Mouse (Mus musculus) kidney, adult 18-20 months (tissue): ENCODE data around the gene Dpyd.
A peak's percentile ranks its signal among the peaks of the same experiment; 100 is the strongest.

Experiments used
- DNase-seq: peaks from one replicate; pipeline ENCODE4 v3.0.0; 2021

The Dpyd gene

GRCm38 (mm10) chr3:118561554-118562310 is at the start of gene Dpyd:
Gene Dpyd (plus strand): TSS chr3:118562129.
- peak; percentile 90 for DNase-seq

DNA sequence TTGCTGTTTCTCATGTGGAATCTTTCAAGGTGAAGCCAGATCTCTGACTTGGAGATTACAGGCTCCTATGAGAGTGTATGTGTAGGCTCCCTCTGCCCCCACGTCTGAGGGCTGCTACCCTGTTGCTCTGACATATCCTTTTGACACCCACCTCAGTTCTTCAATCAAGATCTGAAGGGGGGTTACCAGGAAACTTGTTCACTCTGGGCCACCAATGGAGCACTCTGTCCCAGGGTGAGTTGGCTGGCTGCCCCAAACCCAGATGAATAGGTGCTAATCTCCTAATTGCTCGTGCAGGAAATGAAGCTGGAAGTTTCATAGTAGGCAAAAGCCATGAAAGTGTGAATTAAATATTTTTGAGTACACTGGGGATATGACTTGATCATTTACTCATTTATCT is 24.3 kb upstream of the Dpyd start:
- DNase-seq = no peak

DNA sequence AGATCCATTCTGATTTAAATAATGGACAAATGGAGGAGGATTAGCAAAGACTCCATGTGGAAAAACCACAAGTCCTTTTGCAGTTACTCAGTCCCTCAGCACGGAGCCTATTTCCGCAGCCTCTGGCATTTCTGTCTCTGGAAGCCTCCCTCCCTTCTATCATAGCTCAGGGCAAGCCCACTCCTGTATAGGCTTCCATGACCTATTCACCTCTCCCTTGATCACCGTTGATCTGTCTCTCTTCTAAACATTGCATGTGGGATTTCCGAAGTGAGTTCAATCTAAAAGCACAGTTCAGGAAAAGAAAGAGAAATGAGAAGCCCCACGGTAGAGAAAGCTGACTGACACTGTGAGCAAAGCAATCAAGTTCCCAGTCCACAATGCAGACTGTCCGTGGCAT is 20.2 kb upstream of the Dpyd start:
- no peak for DNase-seq

GRCm38 (mm10) chr3:118547551-118548210 is 14.2 kb upstream of the Dpyd start:
- DNase-seq = no peak

- DNase-seq = no peak
Measured at GRCm38 (mm10) chr3:118557605-118558004, 4.3 kb upstream of the Dpyd start.

DNA sequence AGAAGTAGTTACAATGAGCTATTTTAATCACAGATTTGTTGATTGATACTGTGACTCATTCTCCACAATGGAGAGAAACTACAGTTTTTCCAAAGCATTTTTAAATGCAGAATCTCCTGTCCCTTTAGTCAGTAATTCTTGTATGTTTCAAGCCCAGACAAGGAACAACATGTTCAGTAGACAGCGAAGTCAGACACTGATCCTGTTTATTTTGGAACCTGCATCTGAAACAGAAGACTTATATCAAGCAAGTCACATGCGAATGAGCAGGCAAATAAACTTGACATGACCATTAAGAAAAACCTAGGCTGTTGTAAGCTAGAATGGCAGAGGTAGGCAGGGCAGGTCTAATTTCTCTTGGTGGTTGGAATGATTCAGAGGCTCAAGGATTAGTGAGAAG is 2.0 kb upstream of the Dpyd start:
- DNase-seq = no peak

DNA sequence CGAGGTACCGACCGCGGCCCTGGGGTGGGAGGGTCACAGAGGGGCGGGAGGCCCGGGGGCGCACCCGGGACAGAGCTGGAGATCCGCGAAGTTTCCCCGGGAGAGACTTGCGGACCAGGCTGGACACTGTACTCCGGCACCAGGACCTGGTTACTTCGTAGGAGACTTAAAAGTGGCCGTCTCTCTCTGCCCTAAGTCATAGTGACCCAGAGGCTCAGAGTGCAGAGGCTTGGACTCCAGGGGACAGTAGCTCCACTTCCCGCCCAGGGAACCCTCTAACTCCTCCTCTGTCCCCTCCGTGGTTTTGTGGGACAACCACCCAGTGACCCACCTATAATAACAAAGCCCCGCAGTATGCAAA is 362 bp downstream of the Dpyd start:
- no peak for DNase-seq

DNA sequence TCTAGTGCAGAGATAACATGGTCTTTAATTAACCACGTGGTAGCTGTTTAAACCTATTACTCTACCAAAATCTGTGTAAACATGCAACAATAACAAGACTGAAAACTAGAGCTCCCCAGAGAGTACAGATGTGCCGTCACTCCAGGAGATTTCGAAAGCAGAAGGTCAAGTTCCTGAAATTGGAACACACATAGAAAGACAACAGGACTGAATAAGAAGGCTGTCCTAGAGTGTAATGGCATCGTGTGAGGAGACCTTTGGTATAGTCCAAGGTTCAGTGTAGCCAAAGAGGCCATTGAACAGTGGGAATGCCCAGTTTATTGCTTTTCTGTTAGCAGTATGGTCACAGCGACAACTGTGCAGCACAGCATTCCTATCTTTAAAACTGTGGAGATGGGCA is 4.8 kb downstream of the Dpyd start:
- DNase-seq = peak; percentile 25

- no peak for DNase-seq
Measured at GRCm38 (mm10) chr3:118570197-118570596, 8.3 kb downstream of the Dpyd start.

DNA sequence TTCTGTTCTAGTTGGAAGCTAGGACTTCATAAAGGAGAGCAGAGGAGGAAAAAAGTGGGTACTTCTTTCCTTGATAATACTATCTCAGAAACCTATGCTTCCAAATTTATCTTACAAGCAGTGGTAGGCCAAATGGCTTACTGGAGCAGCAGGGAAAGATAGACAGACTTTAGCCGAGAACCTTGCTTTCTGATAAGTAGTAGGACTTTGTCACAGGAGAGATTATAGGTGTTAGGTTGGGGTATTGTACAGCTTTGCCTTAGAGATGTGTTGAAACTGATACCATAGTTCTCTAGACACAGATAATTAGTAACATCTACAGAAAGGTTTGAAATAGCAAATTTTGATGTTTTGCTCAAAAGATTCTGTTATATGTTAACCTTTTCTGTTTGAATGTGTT is 28.6 kb downstream of the Dpyd start:
- no peak for DNase-seq

DNA sequence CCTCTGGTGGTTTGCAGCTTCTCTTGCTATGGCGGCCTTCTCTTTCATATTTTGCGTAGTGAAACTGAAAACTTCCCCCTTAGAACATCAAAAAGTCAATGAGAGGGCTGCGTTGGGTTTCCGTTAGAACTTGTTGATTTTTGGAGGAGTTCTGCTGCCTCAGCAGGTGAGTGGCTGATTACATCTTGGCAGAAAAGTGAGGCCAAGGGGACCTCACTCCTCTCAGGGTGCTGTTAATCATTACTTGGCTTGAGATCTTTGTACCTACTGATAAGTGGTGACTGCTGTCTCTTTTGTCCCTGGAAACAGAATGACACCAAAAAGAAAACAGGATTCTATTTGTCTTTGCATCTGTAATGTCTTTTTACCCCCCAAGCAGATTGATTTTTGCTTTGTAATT is 32.9 kb downstream of the Dpyd start:
- DNase-seq = peak; percentile 11

GRCm38 (mm10) chr3:118595693-118596092 is 33.8 kb downstream of the Dpyd start:
- no peak for DNase-seq

DNA sequence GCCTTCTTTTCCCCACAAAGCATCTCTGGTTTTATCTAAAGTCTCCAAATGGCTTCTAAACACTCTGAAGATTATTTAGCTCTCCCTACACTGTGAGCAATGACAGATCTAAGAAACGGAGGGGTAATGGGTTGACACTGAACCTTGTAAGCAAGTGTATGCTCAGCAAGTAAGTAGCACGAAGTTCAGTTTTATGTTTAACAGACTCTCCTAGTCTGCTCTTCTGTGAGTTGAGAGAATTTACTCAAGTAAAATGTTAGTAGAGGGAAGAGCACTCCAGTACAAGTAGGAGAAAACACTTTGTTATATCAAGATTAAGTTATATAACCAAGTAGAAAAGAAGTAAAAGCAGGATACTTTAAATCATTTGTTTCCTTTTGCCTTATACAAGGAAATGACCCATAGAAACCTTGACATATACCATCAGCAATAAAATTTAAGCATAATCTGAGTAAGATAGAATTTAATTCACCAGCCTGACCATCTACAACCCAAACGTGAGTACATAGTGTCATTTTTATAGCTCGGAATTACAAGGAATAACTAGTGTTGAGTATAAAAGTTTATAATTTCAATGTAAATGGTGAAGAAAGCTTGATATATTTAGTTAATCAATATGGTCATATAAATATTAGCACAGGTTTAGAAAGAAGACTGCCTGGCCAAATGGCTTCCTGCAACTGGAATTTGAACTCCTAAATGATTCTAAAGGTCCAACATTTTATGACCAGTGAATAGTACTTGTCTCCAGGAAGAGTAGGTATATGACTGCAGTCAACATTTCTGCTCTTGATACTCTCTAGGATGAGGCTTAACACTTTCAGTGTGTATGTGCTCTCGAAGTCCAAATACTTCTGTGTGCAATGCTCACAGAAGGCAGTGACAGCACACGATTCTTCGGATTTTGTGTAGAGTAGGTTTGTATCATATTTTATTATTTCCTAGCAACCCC is 40.0 kb downstream of the Dpyd start:
- DNase-seq = no peak

GRCm38 (mm10) chr3:118608708-118609107 is 46.8 kb downstream of the Dpyd start:
- no peak for DNase-seq

- DNase-seq = no peak
Measured at GRCm38 (mm10) chr3:118626455-118627375, 64.8 kb downstream of the Dpyd start.

DNA sequence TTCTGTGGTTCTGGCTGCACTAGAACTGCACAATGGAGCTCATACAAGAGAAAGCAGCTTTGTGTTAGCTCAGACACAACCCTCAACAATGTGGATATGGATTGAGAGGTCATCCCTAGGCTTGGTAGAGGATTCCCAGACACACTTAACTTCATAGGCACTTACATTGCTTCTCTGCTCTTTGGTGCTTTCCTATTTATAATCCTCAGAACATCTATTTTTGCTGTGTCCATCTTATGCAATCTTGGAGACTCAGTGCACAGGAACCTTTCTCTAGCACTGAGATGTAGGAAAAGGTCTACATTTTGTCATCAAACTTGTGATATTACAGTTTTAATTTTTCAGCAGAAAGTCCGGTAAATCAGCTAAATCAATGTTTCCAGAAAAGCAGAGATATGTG is 67.8 kb downstream of the Dpyd start:
- no peak for DNase-seq

DNA sequence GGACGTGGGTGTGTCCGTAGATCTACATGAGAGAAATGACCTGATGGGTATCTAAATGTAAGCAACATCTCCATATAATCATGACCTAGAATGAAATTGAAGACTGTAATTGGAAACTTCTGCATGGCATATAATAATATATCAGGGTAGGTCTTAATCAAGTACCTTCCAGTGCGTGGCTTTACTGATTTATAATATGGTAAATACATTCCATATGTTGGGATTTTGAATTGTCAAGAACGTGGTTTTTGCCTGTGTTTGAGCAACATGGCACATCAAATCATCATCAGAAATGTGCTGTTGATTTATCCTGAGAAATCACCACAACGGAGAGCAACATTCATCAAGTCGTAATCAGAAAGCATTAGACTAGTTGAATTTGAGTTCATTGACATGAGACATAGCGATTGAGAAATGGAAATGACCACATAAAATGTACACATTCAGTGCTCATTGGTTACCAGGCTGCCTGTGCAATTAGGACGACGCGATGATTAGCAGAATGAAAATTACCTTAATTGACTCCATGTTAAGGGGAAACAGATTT is 84.2 kb downstream of the Dpyd start:
- DNase-seq = no peak

DNA sequence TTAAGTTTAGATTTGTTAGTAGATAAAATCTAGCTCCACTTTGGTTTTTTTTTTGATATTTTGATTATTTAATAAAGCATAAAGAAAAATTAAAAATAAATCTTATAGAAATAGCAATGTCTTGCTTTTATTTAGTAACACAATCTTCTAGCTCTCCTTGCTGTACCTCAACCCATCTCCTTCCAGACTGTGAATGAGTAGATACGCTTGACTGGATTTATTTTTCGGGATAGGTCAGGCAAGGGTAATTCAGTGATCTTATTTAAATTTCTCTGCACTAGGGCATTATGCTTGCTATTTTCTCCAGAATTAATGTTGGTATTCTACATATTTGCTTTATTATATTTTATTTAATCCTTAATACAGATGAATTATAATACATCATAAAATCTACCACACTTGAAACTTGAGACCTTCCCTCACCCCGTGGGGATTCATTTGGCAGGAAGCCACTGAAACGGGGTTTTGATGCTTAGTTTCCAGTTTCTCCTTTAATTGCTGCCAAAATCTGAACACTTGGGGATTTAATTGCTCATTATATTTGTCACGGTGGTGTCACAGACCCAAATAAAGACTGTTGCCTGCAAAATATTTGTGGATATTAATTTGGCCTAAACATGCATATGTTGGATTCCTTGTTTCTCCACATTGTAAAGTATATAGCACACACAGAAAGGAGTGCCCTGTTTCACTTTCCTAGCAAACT is 102.2 kb downstream of the Dpyd start:
- no peak for DNase-seq

- DNase-seq = no peak
Measured at GRCm38 (mm10) chr3:118674121-118674745, 112.3 kb downstream of the Dpyd start.

GRCm38 (mm10) chr3:118675441-118675840 is 113.5 kb downstream of the Dpyd start:
- DNase-seq = no peak
